Mouse (Mus musculus) thymus, postnatal 10 days (tissue): ENCODE data around the gene Rplp0.

ENCODE experiments used
- DNase-seq, 2 experiments: peaks; one replicate each; pipeline ENCODE4 v3.0.0; 2021; ENCODE audit warnings: low spot score in 2 of 2

Rplp0 gene

DNA sequence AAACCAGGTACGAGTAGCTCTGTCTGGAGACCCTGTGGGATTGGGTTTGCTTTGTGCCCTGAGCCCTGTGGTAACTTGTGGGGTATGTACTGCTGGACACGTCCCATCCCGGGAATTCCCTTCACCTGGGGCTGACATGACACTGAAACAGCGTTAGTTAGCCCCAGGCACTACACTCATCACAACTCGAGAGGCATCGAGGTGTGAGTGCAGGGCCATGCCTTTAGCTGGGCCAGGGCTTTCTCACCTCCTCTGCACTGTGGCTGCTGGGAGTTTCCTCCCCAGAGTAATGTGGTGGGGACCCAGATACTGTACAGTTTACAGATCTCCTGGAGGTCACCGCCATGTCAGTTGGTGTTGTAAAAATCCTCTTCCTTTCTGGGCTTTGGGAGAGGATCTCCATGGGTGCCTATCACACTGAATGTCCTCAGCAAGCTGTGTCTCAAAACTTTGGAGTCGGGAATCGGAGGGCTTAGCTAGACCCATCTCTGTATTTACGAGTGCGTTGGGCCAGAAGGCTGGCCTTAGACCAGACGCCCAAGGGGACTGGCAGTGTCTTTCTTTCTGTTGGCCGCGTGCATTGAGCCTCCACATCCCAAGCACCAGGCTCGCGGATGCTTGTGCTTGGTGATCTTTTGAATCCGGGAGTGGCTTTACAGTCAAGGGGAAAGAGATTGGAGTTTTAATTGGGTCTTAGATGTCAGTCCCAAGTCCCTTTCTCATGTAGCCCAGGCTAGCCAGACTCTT lies 32.6 kb upstream of the Rplp0 start:
- DNase-seq = no peak

DNA sequence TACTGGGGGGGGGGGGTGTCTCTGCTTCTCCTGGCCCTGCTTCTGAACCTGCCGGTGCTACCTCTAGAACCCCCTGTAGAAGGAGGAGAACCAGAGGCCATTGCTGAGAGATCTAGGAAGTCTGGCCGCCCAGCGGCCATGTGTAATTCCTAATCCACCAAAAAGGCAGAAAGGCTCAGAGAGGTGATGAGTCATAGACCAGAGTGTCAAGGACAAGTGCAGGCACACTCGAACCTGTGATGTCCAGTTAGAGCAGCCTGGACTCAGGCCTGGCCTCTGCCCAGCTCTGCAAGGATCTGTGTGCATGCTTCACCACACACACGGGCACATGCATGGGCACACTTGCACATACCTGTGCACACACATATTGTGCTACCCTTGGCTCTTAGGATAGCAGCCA lies 31.1 kb upstream of the Rplp0 start:
- no peak for DNase-seq

DNA sequence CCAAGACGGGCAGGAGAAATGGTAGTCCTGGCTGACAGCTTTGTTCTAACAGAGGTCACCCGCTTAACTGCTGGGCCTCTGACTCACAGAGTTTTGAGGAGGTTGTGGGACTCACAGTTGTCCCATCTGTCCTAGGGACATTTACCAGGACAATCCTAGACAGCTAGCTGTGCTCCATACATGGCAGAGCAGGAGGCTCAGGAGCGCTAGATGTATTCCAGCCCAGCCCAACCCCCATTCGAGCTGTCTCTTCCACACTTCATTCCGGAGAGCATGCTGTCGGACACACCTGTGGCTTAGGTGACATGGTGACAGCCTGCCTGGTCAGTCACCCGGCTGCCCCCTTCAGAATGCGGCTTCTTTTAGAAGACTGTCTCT lies 29.9 kb upstream of the Rplp0 start:
- no peak for DNase-seq

DNA sequence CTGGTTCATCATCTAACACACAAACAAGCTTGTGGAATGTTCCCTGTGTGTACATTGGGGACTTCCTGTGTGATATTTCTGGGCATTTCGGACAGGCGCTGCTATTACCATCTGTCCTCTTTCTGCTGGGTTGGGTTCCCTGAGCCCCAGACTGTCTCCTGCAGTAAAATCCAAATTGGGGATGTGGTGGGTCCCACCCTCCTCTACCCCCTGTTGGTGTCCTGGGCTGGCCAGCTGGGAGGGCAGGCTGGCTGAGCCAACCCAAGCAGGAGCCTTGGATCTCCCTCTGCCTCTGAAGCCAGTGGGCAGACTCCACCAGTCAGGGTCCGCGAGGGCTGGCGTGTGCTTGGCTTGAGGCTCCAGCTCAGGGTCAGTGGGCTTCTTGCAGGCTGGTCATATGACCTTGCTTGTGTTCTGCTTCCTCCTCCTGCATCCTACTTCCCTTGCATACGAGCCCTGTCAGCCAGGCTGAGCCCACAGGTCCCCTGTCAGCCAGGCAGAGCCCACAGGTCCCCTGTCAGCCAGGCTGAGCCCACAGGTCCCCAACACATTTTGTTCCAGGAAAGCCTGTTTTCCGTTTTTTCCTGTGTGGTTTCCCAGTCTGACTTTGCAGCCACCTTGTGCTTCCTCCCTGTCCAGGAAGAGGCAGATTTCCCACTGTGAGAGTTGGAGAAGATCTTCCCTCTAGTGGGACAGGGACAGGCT lies 29.4 kb upstream of the Rplp0 start:
- DNase-seq = peak in 1 of 2 experiments; percentile 14

DNA sequence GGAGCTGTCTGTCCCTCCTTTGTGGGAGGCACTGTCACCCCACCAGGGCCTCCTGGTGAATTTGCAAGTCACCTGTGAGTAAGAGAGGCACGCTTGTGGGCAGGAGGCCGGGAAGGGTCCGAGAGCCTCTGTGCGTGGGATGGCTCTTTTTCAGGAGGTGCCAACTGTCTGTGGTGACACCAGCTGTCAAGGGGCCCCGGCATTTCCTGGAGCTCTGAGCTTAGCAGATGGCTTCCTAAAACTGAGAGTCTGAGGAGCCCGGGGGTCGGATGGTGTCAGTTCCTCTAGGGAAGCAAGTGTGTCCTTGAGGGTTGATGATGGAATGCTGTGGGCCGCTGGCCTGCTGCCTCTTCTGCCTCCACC lies 28.8 kb upstream of the Rplp0 start:
- DNase-seq = peak; percentile 72 to 74

- DNase-seq = peak in 1 of 2 experiments; percentile 43
Measured at GRCm38 (mm10) chr5:115531671-115532270, 27.5 kb upstream of the Rplp0 start.

DNA sequence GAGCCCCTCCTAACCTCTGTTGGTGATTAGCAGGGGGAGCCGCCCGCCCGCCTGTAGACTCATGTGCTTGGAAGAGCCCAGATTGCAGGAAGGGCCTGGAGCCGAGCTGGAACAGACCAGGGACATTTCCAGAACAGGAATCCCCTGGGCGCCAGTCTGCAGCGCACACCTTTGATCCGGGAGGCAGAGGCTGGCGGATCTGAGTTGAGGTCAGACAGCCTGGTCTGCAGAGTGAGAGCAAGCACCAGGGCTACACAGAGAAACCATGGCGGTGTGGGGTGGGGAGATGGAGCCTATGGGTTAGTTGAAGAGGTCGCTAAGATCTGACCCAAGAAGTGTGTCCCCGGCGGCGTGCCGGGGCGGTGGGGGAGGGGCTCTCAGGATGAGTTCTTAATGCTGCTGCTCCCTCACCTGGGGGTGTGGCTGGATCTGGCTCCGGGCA lies 25.0 kb upstream of the Rplp0 start:
- DNase-seq = peak in 1 of 2 experiments; percentile 24

DNA sequence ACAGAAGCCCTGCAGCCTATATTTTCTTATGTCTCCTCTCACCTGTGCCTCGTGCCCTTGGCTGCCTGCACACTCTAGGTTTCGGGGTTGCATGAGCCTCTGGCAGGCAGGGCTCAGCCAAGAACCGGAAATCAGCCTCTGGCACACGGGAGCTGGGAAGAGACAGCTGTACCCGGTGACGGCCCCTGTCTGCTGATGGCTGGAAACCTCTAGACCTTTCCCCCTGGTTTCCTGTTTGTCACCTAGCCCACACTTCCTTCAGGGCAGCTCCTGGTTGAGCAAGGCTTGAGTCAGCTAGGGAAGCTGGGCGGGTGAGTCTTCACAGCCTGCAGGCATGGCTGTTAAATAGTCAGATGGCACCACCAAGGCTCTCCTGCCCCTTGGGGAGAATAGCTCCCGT lies 24.4 kb upstream of the Rplp0 start:
- peak in 1 of 2 experiments; percentile 47 for DNase-seq

DNA sequence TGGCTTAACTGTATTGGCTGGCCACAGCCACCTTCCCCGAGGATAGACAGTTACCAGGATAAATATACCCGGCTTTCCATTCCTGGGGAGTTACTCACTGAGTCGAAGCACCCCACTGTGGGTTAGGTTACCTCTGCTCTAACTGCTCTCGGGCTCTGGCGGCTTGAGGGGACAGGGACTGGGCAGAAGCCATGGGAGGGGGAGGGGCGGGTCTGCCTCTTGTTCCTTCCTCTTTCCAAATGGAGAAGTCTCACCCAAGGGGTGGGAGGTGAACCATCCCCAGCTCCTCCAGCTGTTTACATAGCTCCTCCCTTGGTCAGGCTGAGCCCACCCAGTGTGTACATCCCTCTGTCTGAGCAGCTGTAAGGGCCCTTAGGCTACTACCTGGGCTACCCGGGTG lies 23.6 kb upstream of the Rplp0 start:
- DNase-seq = no peak

DNA sequence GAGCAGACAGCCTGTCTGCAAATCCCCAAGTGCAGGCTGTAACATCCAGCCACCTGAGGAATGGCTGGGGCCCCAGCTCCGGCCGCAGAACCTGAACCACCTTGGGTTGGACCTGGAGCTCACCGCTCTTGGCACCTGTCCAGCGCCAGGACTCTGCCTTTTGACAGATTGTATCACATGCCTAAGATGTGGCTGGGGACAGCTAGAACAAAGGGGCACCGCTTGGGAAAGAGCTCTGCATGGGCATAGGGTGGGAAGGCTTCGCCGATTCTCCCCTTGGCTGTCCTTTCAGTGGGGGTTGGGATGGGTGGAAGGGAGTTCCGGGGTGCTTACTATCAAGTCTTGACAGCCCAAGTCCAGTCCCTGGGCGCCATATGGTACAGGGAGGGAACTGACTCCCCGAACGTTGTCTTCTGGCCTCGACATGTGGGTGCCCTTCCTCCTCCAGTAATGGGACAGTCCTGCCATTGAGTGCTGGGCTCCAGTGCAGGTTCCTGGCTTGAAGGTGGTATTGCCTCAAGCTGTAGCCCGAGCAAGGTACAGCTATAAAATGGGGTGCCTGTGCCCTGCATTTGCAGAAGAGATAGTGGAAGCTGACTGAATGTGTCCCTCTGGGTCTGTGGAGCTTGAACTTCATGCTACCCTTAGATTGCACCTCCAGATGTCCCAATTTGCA lies 21.1 kb upstream of the Rplp0 start:
- DNase-seq = no peak

DNA sequence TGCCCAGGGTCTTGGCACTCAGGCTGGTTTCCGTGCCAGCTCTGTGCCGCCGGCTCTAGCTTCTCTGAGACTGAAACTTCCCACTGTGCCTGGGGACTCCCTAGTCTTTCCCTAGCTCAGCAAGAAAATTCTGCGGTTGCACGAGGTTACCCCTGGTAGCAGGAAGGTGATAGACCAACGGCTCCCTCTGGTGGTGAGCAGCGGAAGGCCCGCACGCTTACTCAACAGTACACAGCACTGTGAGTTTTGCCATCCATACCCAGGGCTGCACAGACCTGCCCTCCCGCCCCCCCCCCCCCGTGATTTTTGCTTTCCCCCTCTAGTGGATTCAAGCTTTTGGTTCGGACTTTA lies 20.6 kb upstream of the Rplp0 start:
- peak; percentile 84 to 95 for DNase-seq

GRCm38 (mm10) chr5:115542635-115543384 lies 16.5 kb upstream of the Rplp0 start:
- peak in 1 of 2 experiments; percentile 28 for DNase-seq

DNA sequence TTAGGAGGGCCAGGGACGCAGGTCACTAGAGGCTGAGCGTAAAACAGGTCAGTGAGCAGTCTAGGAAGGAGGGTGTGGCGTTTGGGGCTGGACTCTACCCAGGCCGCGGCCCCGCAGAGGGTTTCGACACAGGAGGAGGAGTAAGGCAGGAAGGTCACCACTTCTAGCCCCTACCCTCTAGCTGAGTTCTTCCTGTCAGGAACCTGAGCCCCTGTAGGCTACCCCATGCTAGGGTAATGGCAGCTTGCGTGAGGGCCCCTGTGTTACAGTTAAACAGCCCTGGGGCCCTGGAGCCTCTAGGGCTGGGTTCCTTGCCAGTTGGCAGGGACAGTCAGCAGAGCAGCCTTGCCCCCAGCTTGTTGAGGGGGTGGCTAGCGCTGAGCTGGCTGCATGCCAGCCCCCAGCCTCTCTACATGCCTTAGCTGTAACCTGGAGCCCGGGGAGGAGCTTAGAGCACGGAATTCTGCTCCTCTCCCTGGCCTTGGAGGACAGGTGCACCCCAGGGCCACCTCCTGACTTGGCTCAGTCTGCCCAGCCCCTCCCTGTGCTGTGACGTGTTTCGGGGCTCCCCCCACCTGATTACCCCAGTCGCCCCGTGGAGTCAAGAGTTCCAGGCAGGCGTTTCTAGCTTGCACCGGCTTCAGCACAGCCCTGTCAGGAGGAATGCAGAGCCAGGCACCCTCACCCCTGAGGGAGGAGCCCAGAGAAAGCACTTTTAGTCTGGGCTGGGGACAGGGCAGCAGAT lies 15.6 kb upstream of the Rplp0 start:
- DNase-seq = no peak

- no peak for DNase-seq
Measured at GRCm38 (mm10) chr5:115544655-115545185, 14.5 kb upstream of the Rplp0 start.

DNA sequence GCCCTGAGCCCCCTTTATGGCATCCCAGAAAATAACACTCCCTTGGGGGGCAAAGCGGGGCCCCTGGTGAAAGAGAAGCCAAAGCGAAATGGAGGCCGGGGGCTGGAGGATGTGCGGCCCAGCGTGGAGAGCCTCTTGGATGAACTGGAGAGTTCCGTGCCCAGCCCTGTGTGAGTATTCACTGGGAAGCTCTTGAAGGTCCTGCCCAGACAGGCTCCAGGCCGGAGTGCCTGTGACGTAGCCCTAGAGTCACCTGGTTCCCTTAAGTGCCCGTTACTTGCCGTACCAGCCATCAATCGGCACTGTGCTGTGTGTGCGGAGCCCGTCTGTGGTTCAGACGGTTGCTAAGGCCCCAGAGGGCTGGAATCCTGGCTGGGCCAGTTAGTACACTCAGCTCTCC lies 13.6 kb upstream of the Rplp0 start:
- no peak for DNase-seq

GRCm38 (mm10) chr5:115546536-115546935 lies 12.7 kb upstream of the Rplp0 start:
- no peak for DNase-seq

DNA sequence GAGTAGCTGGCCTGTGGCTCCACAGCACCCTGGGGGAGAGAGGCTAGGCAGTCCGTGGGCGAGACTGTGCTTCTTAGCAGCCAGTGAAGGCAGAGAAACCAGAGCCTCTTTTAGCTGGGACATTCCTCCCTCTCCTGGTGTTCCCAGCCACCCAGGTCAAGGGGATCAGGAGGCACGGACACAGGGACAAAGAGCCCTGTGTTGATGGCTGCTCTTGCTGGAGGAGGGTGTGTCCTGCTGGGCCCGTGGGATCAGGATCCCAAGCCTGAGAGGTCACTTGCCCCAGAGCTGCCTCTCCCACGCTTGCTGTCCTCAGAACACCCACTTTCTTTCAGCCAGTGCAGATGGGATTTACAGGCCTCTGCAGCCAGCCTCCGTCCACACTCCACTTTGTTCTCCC lies 12.3 kb upstream of the Rplp0 start:
- no peak for DNase-seq

- DNase-seq = no peak
Measured at GRCm38 (mm10) chr5:115547421-115547820, 11.8 kb upstream of the Rplp0 start.

DNA sequence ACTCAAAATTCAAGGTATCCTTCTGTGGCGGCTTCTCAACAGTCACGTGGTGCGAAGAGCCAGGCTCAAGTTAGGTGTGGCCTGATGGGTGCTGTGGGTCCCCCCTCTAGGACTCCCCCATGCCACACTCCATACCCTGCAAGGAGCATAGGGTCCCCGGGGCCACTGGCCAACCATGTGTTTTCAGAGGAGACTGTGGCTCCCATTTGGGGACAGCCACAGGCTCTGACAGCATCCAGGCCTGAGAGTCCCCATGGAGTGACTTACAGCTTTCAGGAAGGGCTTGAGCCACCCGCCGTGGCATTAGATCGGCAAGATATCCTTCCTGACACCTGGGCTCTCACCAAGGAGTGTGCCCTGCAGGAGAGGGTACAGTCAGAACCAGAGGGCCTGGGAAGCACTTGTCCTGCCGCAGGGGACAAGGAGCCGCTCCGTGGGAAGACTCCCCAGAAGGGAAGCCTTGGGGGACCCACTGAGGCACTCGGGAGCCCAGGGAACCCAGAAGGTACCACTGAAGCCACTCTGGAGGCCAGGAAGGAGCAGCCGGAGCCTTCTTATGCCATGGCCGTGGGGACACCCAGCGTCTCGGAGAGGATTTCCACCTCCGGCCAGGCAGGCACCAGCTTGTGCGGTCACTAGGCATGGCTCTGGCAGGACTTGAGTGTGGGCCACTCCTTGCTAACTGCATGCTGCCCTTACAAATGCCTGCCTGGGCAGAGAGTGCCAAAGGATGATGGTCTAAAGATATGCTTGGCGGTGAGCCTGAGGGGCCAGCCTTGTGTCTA lies 10.6 kb upstream of the Rplp0 start:
- DNase-seq = no peak

GRCm38 (mm10) chr5:115550482-115551005 lies 8.7 kb upstream of the Rplp0 start:
- no peak for DNase-seq
